Mouse (Mus musculus): ENCODE measurements around the gene Cnot9.
"Not testable (repeated sequence)": the region's sequence is repeated elsewhere in the genome, so short reads cannot be mapped to it uniquely, and the experiment has no call there.

Cnot9 gene

GRCm38 (mm10) chr1:74505721-74506464, at the start of gene Cnot9:
Cnot9 (plus strand) TSS chr1:74506058.
- peak; percentile 100 for DNase-seq

DNA sequence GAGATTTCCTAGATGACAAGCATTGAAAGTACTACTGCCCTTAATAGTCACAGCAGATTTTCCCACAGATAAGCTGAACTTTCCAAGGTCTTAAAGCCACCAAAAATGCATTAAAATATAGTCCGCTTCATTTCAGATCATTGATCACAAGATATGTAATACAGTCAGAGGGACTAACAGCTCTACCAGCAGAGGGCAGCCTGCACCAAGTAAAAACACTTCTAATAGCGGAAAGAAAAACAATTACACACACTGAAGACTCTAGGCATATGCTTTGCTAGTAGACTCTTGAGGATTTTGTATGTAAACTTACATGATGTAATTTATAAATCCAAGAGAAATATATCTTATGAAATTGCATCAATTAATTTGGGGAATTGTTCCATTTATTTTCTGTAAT, 45.6 kb upstream of the Cnot9 start:
- peak; percentile 15 to 60 for DNase-seq

- DNase-seq, result no peak
Measured at GRCm38 (mm10) chr1:74485792-74486191, 20.1 kb upstream of the Cnot9 start.

GRCm38 (mm10) chr1:74501106-74501505, 4.8 kb upstream of the Cnot9 start:
- no peak for DNase-seq

DNA sequence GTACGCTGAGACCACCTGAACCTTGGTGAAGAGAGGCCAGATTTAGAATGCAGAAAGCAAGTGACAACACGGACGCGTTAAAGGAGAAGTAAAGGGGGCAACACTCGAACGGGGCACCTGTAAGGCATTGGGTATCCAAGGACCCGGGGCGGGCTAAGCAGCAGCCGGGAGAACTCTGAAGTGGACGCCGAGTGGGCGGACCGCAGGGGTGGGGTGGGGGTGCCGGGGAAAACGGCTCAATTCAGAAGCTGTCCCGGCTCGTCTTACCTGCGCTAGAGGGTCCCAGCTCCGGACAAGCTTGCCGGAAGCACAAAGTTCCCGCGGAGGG, 501 bp upstream of the Cnot9 start:
- DNase-seq, result no peak

- peak in 1 of 2 experiments; percentile 31 for DNase-seq
Measured at GRCm38 (mm10) chr1:74506471-74506881, 618 bp downstream of the Cnot9 start.

- DNase-seq, result no peak
Measured at GRCm38 (mm10) chr1:74507780-74508179, 1.9 kb downstream of the Cnot9 start.

- DNase-seq, result peak in 1 of 2 experiments; percentile 39
Measured at GRCm38 (mm10) chr1:74511306-74511705, 5.4 kb downstream of the Cnot9 start.

GRCm38 (mm10) chr1:74512999-74513398, 7.1 kb downstream of the Cnot9 start:
- not testable (repeated sequence) for DNase-seq

DNA sequence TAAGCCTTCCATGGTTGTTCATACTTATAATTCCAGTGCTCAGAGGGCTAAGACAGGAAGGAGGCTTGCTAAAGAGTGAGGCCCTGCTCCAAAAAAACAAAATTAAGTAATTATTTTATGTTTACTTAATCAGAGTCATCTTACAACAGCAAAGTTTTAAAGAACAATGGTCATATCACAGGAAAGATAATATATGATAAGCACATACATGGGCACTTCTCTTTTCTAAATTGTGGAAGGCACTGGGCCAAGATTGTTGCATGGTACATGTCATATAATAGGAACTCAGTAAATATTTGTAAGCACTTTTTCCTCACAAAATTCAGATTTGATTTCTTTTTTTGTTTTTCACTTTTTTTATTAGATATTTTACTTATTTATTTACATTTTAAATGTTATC, 14.0 kb downstream of the Cnot9 start:
- DNase-seq, result no peak

- DNase-seq, result peak; percentile 26 to 43
Measured at GRCm38 (mm10) chr1:74524746-74525145, 18.9 kb downstream of the Cnot9 start.

- peak in 1 of 2 experiments; percentile 37 for DNase-seq
Measured at GRCm38 (mm10) chr1:74528589-74528988, 22.7 kb downstream of the Cnot9 start.

- no peak for DNase-seq
Measured at GRCm38 (mm10) chr1:74538650-74539049, 32.8 kb downstream of the Cnot9 start.

DNA sequence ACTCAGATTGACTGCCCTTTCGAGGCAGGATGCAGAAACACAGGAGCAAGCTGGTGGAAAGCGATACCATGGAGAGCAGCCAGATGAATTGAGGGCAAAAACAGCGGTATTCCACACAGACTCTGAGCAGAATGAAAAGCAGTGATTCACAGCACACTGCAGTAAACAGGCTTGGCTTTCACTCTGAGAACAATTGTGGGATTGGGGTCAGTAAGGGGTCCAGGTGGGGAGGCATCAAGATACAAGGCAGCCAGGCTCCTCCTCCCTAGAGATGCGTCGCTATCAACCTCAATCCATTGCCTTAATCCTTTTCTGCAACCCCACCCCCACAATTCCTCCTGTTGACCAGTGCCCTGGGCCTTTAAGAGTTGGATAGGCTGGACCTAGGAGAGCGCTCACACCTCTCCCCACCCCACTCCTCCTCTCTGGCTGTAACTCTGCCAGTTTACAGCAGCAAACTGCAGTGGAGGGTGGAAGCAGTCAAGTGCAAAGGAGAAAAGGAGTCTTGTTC, 36.6 kb downstream of the Cnot9 start, which contains the start of gene Plcd4:
Plcd4 (plus strand) TSS at position 438 of the 511 bp plus-strand sequence.
- DNase-seq, result peak; percentile 35 to 47

DNA sequence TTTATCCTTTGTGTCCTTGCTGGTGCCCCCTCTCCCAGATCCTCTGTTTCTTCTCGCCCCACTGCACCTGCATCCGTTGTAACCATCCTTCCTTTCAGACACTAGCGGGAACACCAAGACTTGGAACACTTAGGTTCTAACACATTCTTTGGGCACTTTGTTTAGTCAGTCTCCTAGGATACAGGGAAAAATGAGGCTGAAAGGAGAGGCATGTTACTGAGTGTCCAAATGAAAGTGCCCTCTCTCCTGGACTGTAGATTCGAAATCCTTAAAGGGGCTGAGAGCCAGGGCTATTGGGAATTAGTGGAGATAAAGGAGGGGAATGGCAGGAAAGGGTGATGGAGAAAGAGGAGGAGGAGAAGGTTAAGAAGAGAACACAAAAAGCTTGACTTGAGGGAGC, 38.3 kb downstream of the Cnot9 start, which contains the start of gene Usp37:
Usp37 (minus strand) TSS at position 101 of the 400 bp plus-strand sequence.
- DNase-seq, result no peak

DNA sequence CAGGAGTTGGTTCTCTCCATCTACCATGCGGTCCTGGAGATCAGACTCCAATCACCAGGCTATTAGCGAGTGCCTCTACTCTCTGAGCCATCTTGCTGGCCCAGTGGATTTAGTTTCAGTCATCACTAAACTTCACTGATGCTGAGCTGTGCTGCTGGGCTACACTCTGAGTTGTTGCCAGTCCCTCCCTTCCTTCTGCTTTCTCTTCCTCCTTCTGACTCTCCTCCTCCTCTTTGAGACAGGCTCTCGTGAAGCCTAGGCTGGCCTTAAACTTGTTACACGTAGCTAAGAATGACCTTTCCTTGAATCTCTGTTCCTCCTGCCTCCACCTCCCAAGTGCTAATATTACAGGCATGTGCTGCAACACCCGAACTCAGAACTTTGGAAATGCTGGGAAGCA, 53.2 kb downstream of the Cnot9 start:
- DNase-seq, result no peak

- no peak for DNase-seq
Measured at GRCm38 (mm10) chr1:74565834-74566233, 60.0 kb downstream of the Cnot9 start.

- DNase-seq, result no peak
Measured at GRCm38 (mm10) chr1:74569739-74570719, 64.2 kb downstream of the Cnot9 start.

All from kidney, adult 8-10 months (tissue).